Mouse (Mus musculus) heart, embryonic 12.5 days (tissue): Measurements from ENCODE around the gene Naa80. TPM values are rescaled to one million over a fixed set of nuclear protein-coding genes. Genes with fewer than 3 reads are reported as not detected.
"Not testable (repeated sequence)": the region's sequence is repeated elsewhere in the genome, so short reads cannot be mapped to it uniquely, and the experiment has no call there.

ENCODE experiments used
- ATAC-seq: fragments of 200-750 bp; cut with Nextera tagmentation; 2 replicates; pipeline ENCODE4 v1.8.0; 2017; ENCODE audit warnings: moderate TSS enrichment, moderate library complexity; ENCODE audit not compliant: insufficient number of reproducible peaks, low FRiP score
- H3K27ac ChIP-seq: fragments of 300-500 bp; sonication (generic); 2 replicates; pipeline ENCODE4 v1.5.1; 2016; ENCODE audit warnings: mild to moderate bottlenecking, moderate library complexity; ENCODE audit not compliant: poor library complexity, severe bottlenecking
- H3K27me3 ChIP-seq: fragments of 300-500 bp; sonication (generic); replicated peaks from 2 replicates; pipeline ENCODE4 v1.6.1; 2016; ENCODE audit warnings: mild to moderate bottlenecking, moderate library complexity
- H3K36me3 ChIP-seq: fragments of 300-500 bp; sonication (generic); 2 replicates; pipeline ENCODE4 v1.6.1; 2016; ENCODE audit warnings: mild to moderate bottlenecking, moderate library complexity
- H3K4me1 ChIP-seq: fragments of 300-500 bp; sonication (generic); replicated peaks from 2 replicates; pipeline ENCODE4 v1.6.1; 2016; ENCODE audit warnings: mild to moderate bottlenecking
- H3K4me2 ChIP-seq: fragments of 300-500 bp; sonication (generic); 2 replicates; pipeline ENCODE4 v1.6.1; 2016; ENCODE audit warnings: mild to moderate bottlenecking, moderate library complexity
- H3K4me3 ChIP-seq: fragments of 300-500 bp; sonication (generic); 2 replicates; pipeline ENCODE4 v1.5.1; 2016; ENCODE audit warnings: mild to moderate bottlenecking
- H3K9ac ChIP-seq: fragments of 300-500 bp; sonication (generic); 2 replicates; pipeline ENCODE4 v1.6.1; 2016; ENCODE audit warnings: mild to moderate bottlenecking, moderate library complexity
- H3K9me3 ChIP-seq: fragments of 300-500 bp; sonication (generic); replicated peaks from 2 replicates; pipeline ENCODE4 v1.6.1; 2016; ENCODE audit warnings: mild to moderate bottlenecking, moderate library complexity
- WGBS: fragments of 180-500 bp; shearing (Covaris S2); methylation state at CpG from one replicate; pipeline ENCODE4 v1.1.7; 2016; 5-methylcytosine and 5-hydroxymethylcytosine counted together
- polyA plus RNA-seq: library from polyadenylated mRNA; unstranded; fragments of >200 nt; fragmentation: Nextera tagmentation; extraction: Ambion mirVana; gene quantifications from 2 replicates; pipeline ENCODE4 v1.2.1, GENCODE M21; 2016

The Naa80 gene
- polyA plus RNA-seq, 1 experiment from 2014 or later, result 12.6 TPM

- Histone ChIP-seq H3K4me3 (peak within 1 kb of the TSS; percentile 56), H3K9ac (peak within 1 kb of the TSS; percentile 81), H3K4me2 (peak within 1 kb of the TSS; percentile 94), H3K27me3 (peaks cover 31% of the 10 kb centered on the region), H3K9me3 (no peaks in the 10 kb centered on the region), H3K4me1 (peaks cover 55% of the 10 kb centered on the region), H3K36me3 (peaks cover under 1% of the 10 kb centered on the region; the same call in 1 of the 2 replicates), H3K27ac (peak within 1 kb of the TSS; percentile 14; the same call in 1 of the 2 replicates)
- 1% methylated on average over 63 of the region's 63 CpGs for WGBS
- ATAC-seq, result peak; percentile 33; the same call in 1 of the 2 replicates
Measured at GRCm38 (mm10) chr9:107551117-107551889, 27.4 kb upstream of the Naa80 start, which contains the start of gene Rassf1. Rassf1 (plus strand) TSS chr9:107551555.

DNA sequence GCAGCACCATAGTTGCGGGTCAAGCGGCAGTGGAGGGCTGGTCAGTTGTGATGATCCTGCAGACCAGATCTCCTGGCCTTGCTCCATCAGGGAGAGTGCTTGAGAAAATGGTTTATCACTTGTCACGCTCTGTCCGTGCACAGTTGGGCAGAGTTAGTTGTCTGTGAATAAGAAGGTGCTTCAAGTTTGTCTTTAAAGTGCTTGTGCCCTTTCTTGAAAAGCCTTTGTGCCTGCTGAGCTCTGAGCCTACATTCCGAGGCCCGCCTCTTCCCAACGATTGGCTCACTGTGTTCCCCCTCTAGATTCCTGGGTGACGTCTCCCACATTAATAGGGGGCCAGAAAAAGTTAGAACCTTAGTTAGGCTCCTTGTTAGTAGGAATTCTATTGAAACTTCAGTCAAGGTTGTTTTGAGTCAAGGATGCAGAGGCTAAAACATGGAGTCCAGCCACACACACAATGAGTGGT is 26.8 kb upstream of the Naa80 start:
- no peaks in the 10 kb centered on the region for H3K9me3 ChIP-seq
- peaks cover 7% of the 10 kb centered on the region for H3K36me3 ChIP-seq
- peak overlapping the region; percentile 94 for H3K4me2 ChIP-seq
- H3K27ac ChIP-seq, result 0 out of 2 replicates have a peak overlapping the region, but pooled peaks have one; percentile 14
- H3K27me3 ChIP-seq, result peaks cover 31% of the 10 kb centered on the region
- peak overlapping the region; percentile 81 for H3K9ac ChIP-seq
- no peak for ATAC-seq
- WGBS, result 12% methylated on average over 8 of the region's 8 CpGs
- H3K4me1 ChIP-seq, result peaks cover 57% of the 10 kb centered on the region
- peak overlapping the region; percentile 56 for H3K4me3 ChIP-seq

GRCm38 (mm10) chr9:107552690-107553393 is 25.8 kb upstream of the Naa80 start:
- Histone ChIP-seq H3K27me3 (peaks cover 29% of the 10 kb centered on the region), H3K9ac (no peak overlapping the region), H3K36me3 (peaks cover 16% of the 10 kb centered on the region), H3K4me3 (0 out of 2 replicates have a peak overlapping the region, but pooled peaks have one; percentile 56), H3K27ac (no peak overlapping the region), H3K9me3 (no peaks in the 10 kb centered on the region), H3K4me2 (peak overlapping the region; percentile 94), H3K4me1 (peaks cover 56% of the 10 kb centered on the region)
- WGBS, result 75% methylated on average over 5 of the region's 5 CpGs
- ATAC-seq, result no peak

- ATAC-seq, result peak; percentile 34
- Histone ChIP-seq H3K4me2 (peak overlapping the region; percentile 94), H3K36me3 (peaks cover 25% of the 10 kb centered on the region), H3K9ac (peak overlapping the region; percentile 83), H3K27ac (peak overlapping the region; percentile 96), H3K4me3 (peak overlapping the region; percentile 77), H3K27me3 (peaks cover 20% of the 10 kb centered on the region), H3K9me3 (no peaks in the 10 kb centered on the region), H3K4me1 (peaks cover 56% of the 10 kb centered on the region)
- 7% methylated on average over 37 of the region's 37 CpGs for WGBS
Measured at GRCm38 (mm10) chr9:107553541-107554318, 25.0 kb upstream of the Naa80 start.

- peaks cover 56% of the 10 kb centered on the region for H3K4me1 ChIP-seq
- peaks cover 31% of the 10 kb centered on the region for H3K36me3 ChIP-seq
- WGBS, result under 1% methylated on average over 53 of the region's 53 CpGs
- H3K4me2 ChIP-seq, result peak overlapping the region; percentile 94
- H3K4me3 ChIP-seq, result peak overlapping the region; percentile 77
- peaks cover 14% of the 10 kb centered on the region for H3K27me3 ChIP-seq
- peak overlapping the region; percentile 92 for H3K9ac ChIP-seq
- peak; percentile 93 for ATAC-seq
- H3K27ac ChIP-seq, result peak overlapping the region; percentile 96
- no peaks in the 10 kb centered on the region for H3K9me3 ChIP-seq
Measured at GRCm38 (mm10) chr9:107554319-107554825, 24.3 kb upstream of the Naa80 start.

DNA sequence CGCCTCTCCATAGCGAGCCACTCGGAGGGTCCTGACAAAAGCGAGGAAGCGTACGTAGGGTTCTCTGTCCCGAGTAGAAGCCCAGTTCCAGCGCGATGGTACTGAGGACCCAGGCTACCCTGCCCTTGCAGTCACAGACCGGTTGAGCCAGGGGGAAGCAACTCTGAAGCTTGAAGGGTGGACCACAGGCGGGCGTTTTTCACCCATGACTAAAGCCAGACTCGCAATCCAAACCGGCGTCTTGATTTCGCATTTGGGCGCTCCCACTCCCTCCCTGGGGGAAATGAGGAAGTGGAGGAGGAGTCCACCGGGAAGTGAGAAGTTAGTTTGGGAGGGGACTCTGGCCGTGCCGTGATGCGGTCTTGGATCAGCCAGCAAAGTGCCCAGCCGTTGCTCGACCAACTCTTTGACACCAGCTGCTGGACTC is 23.6 kb upstream of the Naa80 start:
- peak overlapping the region; percentile 77 for H3K4me3 ChIP-seq
- 0% methylated on average over 23 of the region's 23 CpGs for WGBS
- H3K4me2 ChIP-seq, result peak overlapping the region; percentile 94
- H3K4me1 ChIP-seq, result peaks cover 56% of the 10 kb centered on the region
- H3K9me3 ChIP-seq, result no peaks in the 10 kb centered on the region
- peak; percentile 20 for ATAC-seq
- peaks cover 7% of the 10 kb centered on the region for H3K27me3 ChIP-seq
- peak overlapping the region; percentile 96 for H3K27ac ChIP-seq
- H3K36me3 ChIP-seq, result peaks cover 38% of the 10 kb centered on the region
- H3K9ac ChIP-seq, result peak overlapping the region; percentile 92

DNA sequence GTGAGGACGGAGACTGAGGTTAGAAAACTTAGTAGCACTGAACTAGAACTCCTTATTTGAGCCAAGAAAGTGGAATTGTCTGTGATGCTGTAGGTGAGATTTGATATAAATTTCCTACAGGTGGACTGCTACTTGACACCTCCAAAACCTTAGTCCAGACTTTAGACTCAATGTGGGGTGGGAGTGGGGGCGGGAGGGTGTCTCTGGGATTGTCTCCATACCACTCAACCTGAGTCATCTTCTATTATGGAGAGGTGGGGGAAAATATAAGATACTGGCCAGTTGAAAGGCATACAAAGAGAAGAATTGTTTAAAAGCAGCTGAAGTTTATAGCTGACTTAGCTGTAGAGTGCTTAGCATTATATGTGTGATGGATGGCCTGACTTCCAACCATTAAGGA is 23.0 kb upstream of the Naa80 start:
- Histone ChIP-seq H3K27ac (peak overlapping the region; percentile 96), H3K9ac (peak overlapping the region; percentile 92), H3K27me3 (peaks cover under 1% of the 10 kb centered on the region), H3K36me3 (peaks cover 44% of the 10 kb centered on the region), H3K4me1 (peaks cover 54% of the 10 kb centered on the region), H3K9me3 (no peaks in the 10 kb centered on the region), H3K4me3 (peak overlapping the region; percentile 77), H3K4me2 (peak overlapping the region; percentile 94)
- 27% methylated on average over 2 of the region's 2 CpGs for WGBS
- no peak for ATAC-seq

GRCm38 (mm10) chr9:107556346-107556745 is 22.3 kb upstream of the Naa80 start:
- Histone ChIP-seq H3K36me3 (peaks cover 51% of the 10 kb centered on the region), H3K27me3 (no peaks in the 10 kb centered on the region), H3K9ac (peak overlapping the region; percentile 92), H3K9me3 (no peaks in the 10 kb centered on the region), H3K4me1 (peaks cover 47% of the 10 kb centered on the region), H3K4me2 (peak overlapping the region; percentile 94), H3K27ac (peak overlapping the region; percentile 96; the same call in 1 of the 2 replicates), H3K4me3 (peak overlapping the region; percentile 77)
- ATAC-seq, result no peak
- WGBS, result 60% methylated on average over 3 of the region's 3 CpGs

GRCm38 (mm10) chr9:107563029-107563581 is 15.6 kb upstream of the Naa80 start, which contains the start of gene Tusc2:
Tusc2 (plus strand) TSS chr9:107563255.
- Histone ChIP-seq H3K9ac (peak within 1 kb of the TSS; percentile 91), H3K36me3 (peaks cover 54% of the 10 kb centered on the region), H3K27me3 (no peaks in the 10 kb centered on the region), H3K4me2 (peak within 1 kb of the TSS; percentile 91), H3K4me1 (peaks cover 42% of the 10 kb centered on the region), H3K9me3 (no peaks in the 10 kb centered on the region), H3K27ac (peak within 1 kb of the TSS; percentile 78), H3K4me3 (peak within 1 kb of the TSS; percentile 98)
- peak; percentile 93 for ATAC-seq
- WGBS, result under 1% methylated on average over 46 of the region's 46 CpGs

DNA sequence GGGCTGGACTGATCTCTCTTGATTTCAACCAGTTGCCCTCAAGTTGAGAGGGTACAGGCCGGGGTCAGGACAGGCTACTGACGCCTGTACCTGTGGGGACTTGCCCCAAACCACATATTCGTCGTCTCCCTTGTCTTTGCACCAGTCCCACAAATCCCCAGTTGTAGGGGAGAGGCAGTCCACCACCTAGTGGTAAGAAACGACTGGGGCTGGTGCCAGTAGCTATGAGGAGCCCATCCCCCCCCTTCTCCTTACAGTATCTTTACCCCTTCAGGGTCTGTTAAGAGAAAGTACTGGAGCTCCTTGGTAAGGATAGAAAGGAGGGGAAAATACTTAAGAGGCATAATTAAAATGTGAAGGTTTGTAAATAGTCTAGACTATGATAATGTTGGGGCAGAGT is 13.1 kb upstream of the Naa80 start:
- H3K4me2 ChIP-seq, result peak overlapping the region; percentile 37; the same call in 1 of the 2 replicates
- H3K4me3 ChIP-seq, result 0 out of 2 replicates have a peak overlapping the region, but pooled peaks have one; percentile 4
- ATAC-seq, H3K9me3 ChIP-seq, H3K27me3 ChIP-seq: not testable (repeated sequence)
- H3K36me3 ChIP-seq, result peaks cover 34% of the 10 kb centered on the region
- H3K9ac ChIP-seq, result peak overlapping the region; percentile 32; the same call in 1 of the 2 replicates
- H3K4me1 ChIP-seq, result peaks cover 50% of the 10 kb centered on the region
- WGBS, result 44% methylated on average over 5 of the region's 5 CpGs
- H3K27ac ChIP-seq, result 0 out of 2 replicates have a peak overlapping the region, but pooled peaks have one; percentile 52
